Mouse (Mus musculus) heart, embryonic 16.5 days (tissue): ENCODE results near the gene C7. TPM values are rescaled to one million over a fixed set of nuclear protein-coding genes. Genes with fewer than 3 reads are reported as not detected.
A peak's percentile ranks its signal among the peaks of the same experiment; 100 is the strongest.
"Not testable (repeated sequence)": the region's sequence is repeated elsewhere in the genome, so short reads cannot be mapped to it uniquely, and the experiment has no call there.

ENCODE experiments used
- ATAC-seq: fragments of 200-750 bp; cut with Nextera tagmentation; replicated peaks from 2 replicates; pipeline ENCODE4 v1.8.0; 2017; ENCODE audit warnings: moderate number of reproducible peaks; ENCODE audit not compliant: insufficient read depth, low FRiP score; ENCODE audit errors: extremely low read depth
- H3K27ac ChIP-seq: fragments of 300-500 bp; sonication (generic); 2 replicates; pipeline ENCODE4 v1.5.1; 2014; ENCODE audit warnings: mild to moderate bottlenecking, low read length, control low read depth, moderate library complexity
- H3K27me3 ChIP-seq: fragments of 300-500 bp; sonication (generic); 2 replicates; pipeline ENCODE4 v1.6.1; 2014; ENCODE audit warnings: low read length, mixed read lengths; ENCODE audit not compliant: control insufficient read depth, insufficient read depth
- H3K36me3 ChIP-seq: fragments of 300-500 bp; sonication (generic); 2 replicates; pipeline ENCODE4 v1.6.1; 2014; ENCODE audit not compliant: control insufficient read depth, insufficient read depth
- H3K4me1 ChIP-seq: fragments of 300-500 bp; sonication (generic); 2 replicates; pipeline ENCODE4 v1.6.1; 2014; ENCODE audit warnings: low read length, mixed read lengths; ENCODE audit not compliant: control insufficient read depth, insufficient read depth
- H3K4me2 ChIP-seq: fragments of 300-500 bp; sonication (generic); 2 replicates; pipeline ENCODE4 v1.6.1; 2014; ENCODE audit warnings: low read depth, mild to moderate bottlenecking, control low read depth, low read length
- H3K4me3 ChIP-seq: fragments of 300-500 bp; sonication (generic); 2 replicates; pipeline ENCODE4 v1.5.1; 2014; ENCODE audit warnings: mild to moderate bottlenecking, control low read depth, low read length
- H3K9ac ChIP-seq: fragments of 300-500 bp; sonication (generic); 2 replicates; pipeline ENCODE4 v1.6.1; 2014; ENCODE audit warnings: low read length, control low read depth
- H3K9me3 ChIP-seq: fragments of 300-500 bp; sonication (generic); replicated peaks from 2 replicates; pipeline ENCODE4 v1.6.1; 2016; ENCODE audit warnings: low read length; ENCODE audit not compliant: control insufficient read depth
- WGBS: fragments of 180-500 bp; shearing (Covaris S2); extraction: QIAGEN DNeasy Blood & Tissue Kit; methylation state at CpG from one replicate; pipeline ENCODE4 v1.1.7; 2014; 5-methylcytosine and 5-hydroxymethylcytosine counted together
- polyA plus RNA-seq: library from polyadenylated mRNA; unstranded; fragments of >200 nt; fragmentation: Nextera tagmentation; extraction: Ambion mirVana; gene quantifications from 2 replicates; pipeline ENCODE4 v1.2.1, GENCODE M21; 2015

C7 gene
- polyA plus RNA-seq, 1 experiment from 2014 or later: 0.11 TPM

- H3K27ac ChIP-seq, ATAC-seq, H3K9ac ChIP-seq, H3K4me2 ChIP-seq, H3K36me3 ChIP-seq, H3K27me3 ChIP-seq, H3K4me3 ChIP-seq, H3K4me1 ChIP-seq, H3K9me3 ChIP-seq: not testable (repeated sequence)
- WGBS: 88% methylated on average over 14 of the region's 14 CpGs
Measured at GRCm38 (mm10) chr15:5023479-5024265, 39.9 kb downstream of the C7 start.

- no peak for ATAC-seq
- H3K9me3 ChIP-seq: no peaks in the 10 kb centered on the region
- H3K4me3 ChIP-seq: no peak overlapping the region; the same call in 1 of the 2 replicates
- H3K36me3 ChIP-seq: no peaks in the 10 kb centered on the region
- no peak overlapping the region for H3K9ac ChIP-seq
- H3K27ac ChIP-seq: no peak overlapping the region
- H3K4me2 ChIP-seq: peak overlapping the region; percentile 27
- no peaks in the 10 kb centered on the region for H3K4me1 ChIP-seq
- H3K27me3 ChIP-seq: no peaks in the 10 kb centered on the region
- WGBS: 60% methylated on average over 11 of the region's 11 CpGs
Measured at GRCm38 (mm10) chr15:5009644-5010107, 53.9 kb downstream of the C7 start.

- Histone ChIP-seq H3K36me3 (no peaks in the 10 kb centered on the region), H3K4me3 (no peak overlapping the region), H3K9ac (no peak overlapping the region), H3K4me1 (no peaks in the 10 kb centered on the region), H3K9me3 (no peaks in the 10 kb centered on the region), H3K27ac (no peak overlapping the region), H3K4me2 (no peak overlapping the region), H3K27me3 (no peaks in the 10 kb centered on the region)
- 70% methylated on average over 6 of the region's 6 CpGs for WGBS
- no peak for ATAC-seq
Measured at GRCm38 (mm10) chr15:5003503-5004196, 59.9 kb downstream of the C7 start.

GRCm38 (mm10) chr15:5002903-5003302, 60.6 kb downstream of the C7 start:
- Histone ChIP-seq H3K9ac (no peak overlapping the region), H3K27me3 (no peaks in the 10 kb centered on the region), H3K4me1 (no peaks in the 10 kb centered on the region), H3K27ac (no peak overlapping the region), H3K4me3 (no peak overlapping the region), H3K36me3 (no peaks in the 10 kb centered on the region), H3K9me3 (no peaks in the 10 kb centered on the region), H3K4me2 (no peak overlapping the region)
- ATAC-seq: no peak
- WGBS: 21% methylated on average over 2 of the region's 2 CpGs

DNA sequence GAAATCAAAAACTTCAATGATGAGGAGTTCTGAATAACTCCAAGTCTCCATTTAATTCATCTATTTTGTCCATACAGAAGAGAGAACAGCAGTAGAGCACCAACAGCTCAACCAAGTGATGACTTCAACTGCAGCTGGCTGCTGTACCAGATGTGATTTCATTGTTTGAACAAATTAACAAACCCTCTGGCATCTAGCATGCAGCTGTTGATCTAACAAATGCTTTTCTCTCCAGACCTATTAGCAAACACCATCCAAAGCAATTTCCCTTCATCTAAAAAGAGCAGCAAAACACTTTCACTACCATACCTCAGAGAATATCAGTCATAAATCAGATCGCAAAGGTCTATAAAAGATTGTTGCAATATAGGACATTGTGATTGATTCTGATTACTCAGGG, 90.2 kb downstream of the C7 start:
- Histone ChIP-seq H3K27ac (no peak overlapping the region), H3K4me2 (no peak overlapping the region), H3K4me3 (no peak overlapping the region), H3K27me3 (no peaks in the 10 kb centered on the region), H3K4me1 (no peaks in the 10 kb centered on the region), H3K36me3 (no peaks in the 10 kb centered on the region), H3K9ac (no peak overlapping the region), H3K9me3 (no peaks in the 10 kb centered on the region)
- 85% methylated on average over 1 of the region's 1 CpGs for WGBS
- no peak for ATAC-seq

Other genes with a start within 250 kb of the C7 start
- not detected in 2 replicates for gene Mroh2b, start 165.0 kb downstream of the C7 start, polyA plus RNA-seq
- 1.6 and 1.9 TPM in 2 replicates for gene Card6, start 44.8 kb upstream of the C7 start, polyA plus RNA-seq
- gene Rpl37, start 52.9 kb upstream of the C7 start, polyA plus RNA-seq: 226 and 249 TPM in 2 replicates
- 14.8 and 17.1 TPM in 2 replicates for gene Prkaa1, start 80.1 kb upstream of the C7 start, polyA plus RNA-seq
- gene Ttc33, start 121.8 kb upstream of the C7 start, polyA plus RNA-seq: 33.3 and 36.3 TPM in 2 replicates
- 5.2 and 6.7 TPM in 2 replicates for gene Ptger4, start 180.4 kb upstream of the C7 start, polyA plus RNA-seq